Mouse (Mus musculus) lung, adult 2 months (tissue): Measurements from ENCODE around the gene 2300002M23Rik.

Experiments used
- CTCF ChIP-seq: fragments of 200-500 bp; IDR thresholded peaks from 2 replicates; pipeline ENCODE4 v1.5.1; 2011; ENCODE audit warnings: mild to moderate bottlenecking, low read length, control low read depth; ENCODE audit not compliant: insufficient read depth
- POLR2A ChIP-seq: fragments of 200-500 bp; IDR thresholded peaks from 2 replicates; pipeline ENCODE4 v1.6.1; 2011; ENCODE audit warnings: low read depth, mild to moderate bottlenecking, control low read depth, low read length, borderline replicate concordance; ENCODE audit errors: extremely low read depth

- TF ChIP-seq CTCF (no peak), POLR2A (no peak)
Observed at GRCm38 (mm10) chr17:35550871-35551270, 16.4 kb upstream of the 2300002M23Rik start.
